Mouse (Mus musculus) heart, postnatal 0 days (tissue): Measurements from ENCODE around the gene Fbln1. TPM values are rescaled to one million over a fixed set of nuclear protein-coding genes. Genes with fewer than 3 reads are reported as not detected.

Experiments
- ATAC-seq: fragments of 200-750 bp; cut with Nextera tagmentation; 2 replicates; pipeline ENCODE4 v1.8.0; 2017; ENCODE audit warnings: low read depth, moderate number of reproducible peaks, moderate library complexity; ENCODE audit not compliant: insufficient read depth
- DNase-seq: peaks from one replicate; pipeline ENCODE4 v3.0.0-alpha.2; 2016; ENCODE audit warnings: low spot score
- H3K27ac ChIP-seq: fragments of 300-500 bp; sonication (generic); 2 replicates; pipeline ENCODE4 v1.5.1; 2014; ENCODE audit warnings: low read depth, mild to moderate bottlenecking
- H3K27me3 ChIP-seq: fragments of 300-500 bp; sonication (generic); 2 replicates; pipeline ENCODE4 v1.6.1; 2014; ENCODE audit warnings: low read length, mixed read lengths; ENCODE audit not compliant: control insufficient read depth, insufficient read depth
- H3K36me3 ChIP-seq: fragments of 300-500 bp; sonication (generic); replicated peaks from 2 replicates; pipeline ENCODE4 v1.6.1; 2014; ENCODE audit warnings: low read length, mixed read lengths; ENCODE audit not compliant: control insufficient read depth, insufficient read depth
- H3K4me1 ChIP-seq: fragments of 300-500 bp; sonication (generic); 2 replicates; pipeline ENCODE4 v1.6.1; 2014; ENCODE audit warnings: antibody characterized with exemption; ENCODE audit not compliant: control insufficient read depth, insufficient read depth
- H3K4me2 ChIP-seq: fragments of 300-500 bp; sonication (generic); 2 replicates; pipeline ENCODE4 v1.6.1; 2014; ENCODE audit warnings: low read depth, mild to moderate bottlenecking, low read length, moderate library complexity
- H3K4me3 ChIP-seq: fragments of 300-500 bp; sonication (generic); 2 replicates; pipeline ENCODE4 v1.5.1; 2014; ENCODE audit warnings: low read depth, low read length
- H3K9ac ChIP-seq: fragments of 300-500 bp; sonication (generic); replicated peaks from 2 replicates; pipeline ENCODE4 v1.6.1; 2014; ENCODE audit warnings: low read depth, low read length, mixed read lengths
- H3K9me3 ChIP-seq: fragments of 300-500 bp; sonication (generic); replicated peaks from 2 replicates; pipeline ENCODE4 v1.6.1; 2016; ENCODE audit warnings: low read length; ENCODE audit not compliant: control insufficient read depth
- CTCF ChIP-seq: IDR thresholded peaks from 2 replicates; pipeline ENCODE4 v1.5.1; 2016; ENCODE audit warnings: antibody characterized with exemption, control low read depth, low read depth
- EP300 ChIP-seq: IDR thresholded peaks from 2 replicates; pipeline ENCODE4 v1.6.1; 2016; ENCODE audit warnings: antibody characterized with exemption, low read depth
- whole genome bisulfite sequencing: fragments of 180-500 bp; shearing (Covaris S2); extraction: QIAGEN DNeasy Blood & Tissue Kit; methylation state at CpG from one replicate; pipeline ENCODE4 v1.1.7; 2014; 5-methylcytosine and 5-hydroxymethylcytosine counted together
- polyA plus RNA-seq: library from polyadenylated mRNA; unstranded; fragments of >200 nt; fragmentation: Nextera tagmentation; extraction: Ambion mirVana; gene quantifications from 2 replicates; pipeline ENCODE4 v1.2.1, GENCODE M21; 2015
- total RNA-seq: library from RNA; depleted of rRNA; stranded (reverse); fragments of >200 nt; gene quantifications from 2 replicates; pipeline ENCODE4 v1.2.3, GENCODE M21; 2014; ENCODE audit warnings: low replicate concordance

The Fbln1 gene
- total and polyA plus RNA-seq, 2 experiments from 2014 or later, result 52.9 to 85.9 TPM

DNA sequence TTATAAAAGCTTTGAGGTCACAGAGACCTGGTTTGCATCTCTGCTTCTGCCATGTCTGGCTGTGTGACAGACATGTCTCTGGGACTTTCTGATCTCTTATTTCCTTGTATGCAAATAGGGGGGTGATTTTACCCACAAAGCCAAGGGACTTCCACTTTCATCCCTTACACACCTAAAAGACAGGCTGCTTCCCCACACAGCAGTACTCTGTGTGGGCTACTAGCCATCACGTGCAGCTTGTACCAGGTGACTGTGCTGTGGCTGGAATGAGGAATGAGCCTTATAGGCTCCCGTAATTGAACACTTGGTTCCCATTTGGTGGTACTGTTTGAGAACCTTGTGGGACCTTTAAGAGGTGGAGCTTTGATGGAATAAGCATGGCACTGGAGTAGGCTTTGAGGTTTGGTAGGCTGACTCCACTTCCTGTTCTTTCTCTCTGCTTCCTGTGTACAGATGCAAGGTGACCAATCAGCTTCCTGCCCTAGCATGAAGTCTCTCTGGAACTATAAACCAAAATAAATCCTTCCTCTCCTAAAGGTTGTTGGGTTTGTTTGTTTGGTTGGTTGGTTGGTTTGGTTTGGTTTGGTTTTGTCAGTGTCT lies 101.4 kb downstream of the Fbln1 start:
- WGBS, result 86% methylated on average over 2 of the region's 2 CpGs
- Histone ChIP-seq H3K4me1 (no peaks in the 10 kb centered on the region), H3K27me3 (no peaks in the 10 kb centered on the region), H3K4me3 (no peak overlapping the region), H3K36me3 (no peaks in the 10 kb centered on the region), H3K27ac (no peak overlapping the region), H3K9ac (no peak overlapping the region), H3K9me3 (peaks cover 9% of the 10 kb centered on the region), H3K4me2 (no peak overlapping the region)
- no peak for ATAC-seq
- no peak for DNase-seq
- no peak for TF ChIP-seq CTCF
- no peak for TF ChIP-seq EP300

DNA sequence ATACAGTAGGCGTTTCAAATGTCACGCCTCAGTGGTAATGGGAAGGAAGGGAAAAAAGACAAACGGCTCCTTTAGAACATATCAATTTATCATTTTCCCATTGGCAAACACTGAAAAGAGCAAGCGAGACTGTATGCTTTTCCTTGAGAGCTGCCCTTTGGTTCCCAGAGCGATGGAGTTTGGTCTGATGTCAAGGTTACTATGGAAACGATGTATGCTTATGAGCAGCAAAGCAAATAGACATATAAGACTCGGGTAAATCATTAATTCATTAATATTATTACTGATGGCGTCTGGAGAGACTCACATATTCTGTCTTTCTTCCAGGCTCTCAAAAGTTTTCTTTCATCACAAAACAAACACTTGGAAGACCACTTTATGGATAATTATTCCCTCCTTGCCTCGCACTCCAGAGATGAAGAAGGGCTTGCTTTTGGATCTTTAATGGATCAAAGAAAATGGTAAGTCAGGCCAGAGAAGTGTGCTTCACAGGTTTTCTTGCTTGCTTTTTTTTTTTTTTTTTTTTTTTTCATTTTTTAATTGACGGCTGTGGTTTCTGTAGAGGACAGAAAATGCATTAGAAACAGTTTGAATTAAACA lies 105.4 kb downstream of the Fbln1 start:
- TF ChIP-seq CTCF (no peak), EP300 (no peak)
- WGBS, result 69% methylated on average over 10 of the region's 10 CpGs
- no peak for ATAC-seq

DNA sequence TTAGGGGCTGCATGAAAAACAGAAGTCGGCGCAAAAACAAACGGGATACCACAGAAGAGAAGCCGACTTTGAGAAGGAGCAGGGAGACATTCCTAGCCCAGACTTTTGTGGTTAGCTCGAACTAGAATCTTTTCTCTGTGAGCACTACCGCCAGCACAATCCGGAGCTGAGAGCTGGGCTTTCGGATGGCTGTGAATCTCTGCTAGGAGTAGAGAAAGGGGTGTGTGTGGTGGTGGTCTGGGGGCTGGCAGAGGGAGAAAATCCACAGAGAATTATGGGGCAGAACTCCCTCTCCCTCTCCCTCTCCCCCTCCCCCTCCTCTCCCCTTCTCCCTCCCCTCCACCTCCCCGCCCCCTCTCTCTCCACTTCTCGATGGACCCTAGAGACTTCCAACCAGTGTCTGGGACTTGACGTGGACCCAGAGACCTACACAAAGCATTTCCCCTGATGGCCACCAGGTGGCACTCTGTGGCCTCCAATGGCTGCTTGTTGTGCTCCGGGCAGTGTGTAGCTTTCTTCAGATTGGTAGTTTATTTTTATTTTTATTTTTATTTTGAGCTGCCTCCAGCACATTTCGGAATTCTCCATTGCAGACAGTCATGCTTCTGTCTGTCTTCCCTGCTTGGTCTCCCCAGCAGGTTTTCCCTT lies 109.8 kb downstream of the Fbln1 start:
- 33% methylated on average over 12 of the region's 13 CpGs for WGBS
- no peak for TF ChIP-seq EP300
- peak; percentile 94 for TF ChIP-seq CTCF

More for the DNA sequence above, 105.4 kb downstream of the Fbln1 start:
- Histone ChIP-seq H3K4me1 (no peaks in the 10 kb centered on the region), H3K4me2 (no peak overlapping the region), H3K27ac (no peak overlapping the region), H3K4me3 (no peak overlapping the region), H3K9me3 (peaks cover 9% of the 10 kb centered on the region), H3K27me3 (peaks cover 17% of the 10 kb centered on the region), H3K9ac (no peak overlapping the region), H3K36me3 (no peaks in the 10 kb centered on the region)
- DNase-seq, result no peak

DNA sequence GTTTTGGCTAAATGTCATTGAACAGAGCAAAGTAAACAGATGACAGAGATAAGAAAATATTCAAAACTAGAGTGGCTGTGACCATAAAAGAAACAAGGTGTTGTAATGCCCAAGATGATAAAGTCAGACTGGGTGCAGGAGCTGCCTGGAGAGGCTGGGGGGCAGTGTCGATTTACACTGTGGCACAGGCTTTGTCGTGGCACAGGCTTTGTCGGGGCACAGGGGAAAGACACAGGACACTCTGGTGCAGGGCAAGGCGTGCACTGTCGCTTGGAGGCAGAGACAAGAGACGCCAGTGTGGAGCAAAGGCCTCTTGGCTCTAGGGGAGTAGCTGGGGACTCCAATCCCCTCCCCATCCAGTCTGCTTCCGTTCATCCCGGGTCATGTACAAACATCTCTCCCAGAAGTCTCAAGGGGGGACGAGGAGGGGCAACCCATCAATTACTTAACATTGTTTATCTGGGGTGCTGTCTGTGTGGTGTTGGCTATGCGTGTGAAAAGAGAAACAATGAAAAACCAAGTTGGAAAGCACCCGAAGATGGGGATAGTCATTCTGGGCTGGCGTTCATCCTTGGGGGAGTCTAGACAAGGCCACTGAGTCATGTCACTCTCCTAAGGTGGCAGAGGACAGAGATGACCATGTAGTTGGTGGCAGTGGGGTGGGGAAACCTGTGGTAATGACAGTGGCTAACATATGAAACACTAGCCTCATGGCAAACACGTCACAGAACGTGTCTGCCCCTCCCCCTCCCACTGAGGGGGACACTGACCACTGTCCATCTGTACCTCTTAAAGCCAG lies 110.8 kb downstream of the Fbln1 start:
- no peaks in the 10 kb centered on the region for H3K4me1 ChIP-seq
- no peak overlapping the region for H3K27ac ChIP-seq
- no peak overlapping the region for H3K9ac ChIP-seq
- no peak for DNase-seq
- H3K36me3 ChIP-seq, result no peaks in the 10 kb centered on the region
- H3K4me2 ChIP-seq, result no peak overlapping the region
- no peak for ATAC-seq
- peaks cover 17% of the 10 kb centered on the region for H3K27me3 ChIP-seq
- H3K4me3 ChIP-seq, result no peak overlapping the region
- WGBS, result 53% methylated on average over 14 of the region's 14 CpGs
- H3K9me3 ChIP-seq, result no peaks in the 10 kb centered on the region
- TF ChIP-seq CTCF (no peak), EP300 (no peak)

More for the DNA sequence above, 109.8 kb downstream of the Fbln1 start:
- H3K9ac ChIP-seq, result no peak overlapping the region
- H3K4me1 ChIP-seq, result no peaks in the 10 kb centered on the region
- H3K27ac ChIP-seq, result no peak overlapping the region
- peaks cover 17% of the 10 kb centered on the region for H3K27me3 ChIP-seq
- H3K4me3 ChIP-seq, result no peak overlapping the region
- no peaks in the 10 kb centered on the region for H3K36me3 ChIP-seq
- no peaks in the 10 kb centered on the region for H3K9me3 ChIP-seq
- peak; percentile 47; the same call in 1 of the 2 replicates for ATAC-seq
- H3K4me2 ChIP-seq, result no peak overlapping the region
- peak; percentile 31 for DNase-seq

DNA sequence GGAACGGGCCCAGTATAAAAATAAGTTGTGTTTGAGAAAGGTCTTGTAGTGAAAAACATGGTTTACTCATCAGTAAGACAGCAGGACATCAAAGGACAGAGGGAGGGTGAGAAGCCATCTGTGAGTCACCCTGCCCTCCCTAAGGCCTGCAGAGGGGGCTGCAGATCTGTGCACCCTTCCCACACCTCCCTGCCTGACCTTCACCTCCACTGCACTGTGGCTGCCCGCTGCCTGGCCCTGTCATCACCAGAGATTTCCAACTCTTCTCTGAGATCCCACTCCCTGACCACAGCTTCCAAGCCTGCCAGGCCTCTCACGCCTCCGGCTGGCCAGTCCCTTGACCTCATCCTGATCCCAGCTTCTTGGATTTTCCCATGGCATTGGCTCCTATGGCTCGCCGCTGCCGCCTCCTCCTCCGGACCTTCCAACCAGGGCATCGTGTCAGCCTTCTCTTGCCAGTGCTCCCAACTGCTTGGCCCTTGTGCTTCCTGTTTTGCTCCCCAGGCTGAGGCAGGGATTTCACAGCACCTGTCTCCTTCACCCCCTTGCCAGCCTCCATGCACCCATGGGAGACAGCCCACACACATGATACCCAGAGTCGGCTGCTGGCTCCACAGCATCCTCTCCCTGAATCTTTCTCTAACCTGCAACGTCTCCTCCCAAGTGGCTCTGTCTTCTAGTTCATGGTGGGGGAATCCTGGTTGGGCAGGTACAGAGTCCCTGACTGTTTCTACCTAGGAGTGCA lies 114.3 kb downstream of the Fbln1 start:
- H3K4me2 ChIP-seq, result no peak overlapping the region
- no peaks in the 10 kb centered on the region for H3K4me1 ChIP-seq
- TF ChIP-seq CTCF (no peak), EP300 (no peak)
- H3K9me3 ChIP-seq, result no peaks in the 10 kb centered on the region
- H3K9ac ChIP-seq, result no peak overlapping the region
- no peaks in the 10 kb centered on the region for H3K36me3 ChIP-seq
- DNase-seq (no peak), ATAC-seq (no peak)
- H3K4me3 ChIP-seq, result no peak overlapping the region
- H3K27ac ChIP-seq, result no peak overlapping the region
- 56% methylated on average over 11 of the region's 11 CpGs for WGBS
- peaks cover 5% of the 10 kb centered on the region for H3K27me3 ChIP-seq
